Mouse (Mus musculus): ENCODE measurements around the gene Rhebl1. TPM values are rescaled to one million over a fixed set of nuclear protein-coding genes. Genes with fewer than 3 reads are reported as not detected.
"Not testable (repeated sequence)": the region's sequence is repeated elsewhere in the genome, so short reads cannot be mapped to it uniquely, and the experiment has no call there.

Rhebl1 gene
- polyA plus RNA-seq (2015; fragmentation: Nextera tagmentation; extraction: Ambion mirVana), result 4.0 and 4.2 TPM in 2 replicates

DNA sequence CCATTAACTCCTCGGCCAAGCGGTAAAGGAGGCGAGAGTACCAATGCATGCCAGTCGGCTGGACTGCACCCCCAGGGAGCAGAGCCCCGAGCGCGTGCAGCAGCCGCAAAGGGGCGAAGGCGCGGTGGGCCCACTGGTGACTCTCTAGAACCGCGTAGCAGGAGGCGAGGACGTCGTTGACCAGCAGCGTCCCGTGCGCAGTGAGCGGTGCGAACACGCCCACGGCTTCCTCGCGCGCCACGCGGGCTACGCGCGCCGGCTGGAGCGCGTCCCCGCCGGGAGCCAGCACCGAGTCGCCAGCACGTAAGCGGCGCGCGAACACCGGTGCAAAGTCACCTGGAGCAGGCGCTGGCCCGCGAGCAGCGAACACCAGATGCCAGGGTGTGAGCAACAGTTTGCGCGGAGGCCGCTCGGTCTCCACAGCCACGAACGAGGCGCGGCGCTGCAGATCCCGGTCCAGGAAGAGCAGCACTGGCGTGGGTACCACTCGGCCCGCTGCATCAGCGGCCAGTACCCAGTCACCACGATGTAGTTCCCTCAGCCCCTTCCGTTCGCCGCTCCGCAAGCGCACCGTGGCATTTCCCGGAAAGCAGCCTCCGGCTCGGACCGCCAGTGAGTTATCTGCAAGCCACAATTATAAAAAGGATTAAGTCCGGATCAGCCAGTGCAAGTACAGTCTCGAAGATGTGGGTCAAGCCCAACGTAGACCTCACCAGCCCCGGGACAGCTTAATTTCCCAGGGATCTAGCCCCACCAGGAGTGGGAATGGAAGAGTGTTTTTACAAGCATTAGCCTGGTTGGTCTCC lies at the start of gene Rhebl1:
Gene Rhebl1, minus strand, starts transcription at position 601 of the 806 bp plus-strand sequence.
- Histone ChIP-seq H3K4me3 (replicated peaks) (peak within 1 kb of the TSS; percentile 61), H3K9ac (peak within 1 kb of the TSS; percentile 43), H3K9me3 (replicated peaks) (no peaks in the 10 kb centered on the region), H3K4me2 (peak within 1 kb of the TSS; percentile 85), H3K27ac (no peak within 1 kb of the TSS), H3K27me3 (peaks cover 76% of the 10 kb centered on the region), H3K36me3 (no peaks in the 10 kb centered on the region), H3K4me1 (replicated peaks) (peaks cover 75% of the 10 kb centered on the region)
- 1% methylated on average over 77 of the region's 77 CpGs for WGBS (ENCODE audit: insufficient replicate concordance)
- DNase-seq, result no peak
- ATAC-seq (ENCODE audit: low read depth), result no peak

- H3K27me3 ChIP-seq, result no peaks in the 10 kb centered on the region
- H3K36me3 ChIP-seq, result no peaks in the 10 kb centered on the region
- H3K4me1 ChIP-seq (replicated peaks), result 0 out of 2 replicates have a peak, but pooled peaks cover 9% of the 10 kb centered on the region
- DNase-seq (no peak), ATAC-seq (ENCODE audit: low read depth) (no peak)
- H3K4me3 ChIP-seq (replicated peaks), result no peak overlapping the region
- H3K4me2 ChIP-seq, result no peak overlapping the region
- no peak overlapping the region for H3K27ac ChIP-seq
- no peak overlapping the region for H3K9ac ChIP-seq
- no peaks in the 10 kb centered on the region for H3K9me3 ChIP-seq (replicated peaks)
- WGBS (ENCODE audit: insufficient replicate concordance), result 78% methylated on average over 4 of the region's 4 CpGs
Measured at GRCm38 (mm10) chr15:98943133-98943532, 48.8 kb upstream of the Rhebl1 start.

- no peaks in the 10 kb centered on the region for H3K9me3 ChIP-seq (replicated peaks)
- H3K27ac ChIP-seq, result no peak overlapping the region
- no peaks in the 10 kb centered on the region for H3K27me3 ChIP-seq
- 68% methylated on average over 4 of the region's 4 CpGs for WGBS (ENCODE audit: insufficient replicate concordance)
- DNase-seq (no peak), ATAC-seq (ENCODE audit: low read depth) (no peak)
- no peaks in the 10 kb centered on the region for H3K36me3 ChIP-seq
- H3K4me2 ChIP-seq, result no peak overlapping the region
- no peak overlapping the region for H3K4me3 ChIP-seq (replicated peaks)
- H3K4me1 ChIP-seq (replicated peaks), result 0 out of 2 replicates have a peak, but pooled peaks cover 12% of the 10 kb centered on the region
- H3K9ac ChIP-seq, result no peak overlapping the region
Measured at GRCm38 (mm10) chr15:98942081-98942480, 47.7 kb upstream of the Rhebl1 start.

DNA sequence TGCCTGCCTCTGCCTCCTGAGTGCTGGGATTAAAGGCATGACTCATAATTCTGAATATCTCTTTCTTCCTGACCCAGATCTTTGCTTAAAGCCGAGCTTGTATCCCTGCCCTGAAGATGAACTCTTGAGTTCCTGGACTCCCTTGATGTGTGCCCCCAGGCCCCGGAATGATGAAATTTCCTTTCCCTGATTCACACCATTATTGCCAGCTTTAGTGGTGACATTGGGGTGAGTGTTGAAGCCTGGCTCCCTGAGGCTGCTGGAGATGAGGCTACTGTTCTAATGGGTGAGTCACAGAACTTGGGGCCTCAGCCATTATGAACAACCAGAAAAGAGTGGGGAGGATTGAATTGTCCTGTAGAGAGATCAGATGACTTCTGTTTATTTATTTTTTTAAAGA lies 47.2 kb upstream of the Rhebl1 start:
- ATAC-seq (ENCODE audit: low read depth) (no peak), DNase-seq (no peak)
- H3K36me3 ChIP-seq, result no peaks in the 10 kb centered on the region
- no peak overlapping the region for H3K27ac ChIP-seq
- 79% methylated on average over 2 of the region's 2 CpGs for WGBS (ENCODE audit: insufficient replicate concordance)
- no peaks in the 10 kb centered on the region for H3K27me3 ChIP-seq
- H3K4me2 ChIP-seq, result no peak overlapping the region
- H3K4me1 ChIP-seq (replicated peaks), result 0 out of 2 replicates have a peak, but pooled peaks cover 14% of the 10 kb centered on the region
- H3K9me3 ChIP-seq (replicated peaks), result no peaks in the 10 kb centered on the region
- no peak overlapping the region for H3K9ac ChIP-seq
- H3K4me3 ChIP-seq (replicated peaks), result no peak overlapping the region

DNA sequence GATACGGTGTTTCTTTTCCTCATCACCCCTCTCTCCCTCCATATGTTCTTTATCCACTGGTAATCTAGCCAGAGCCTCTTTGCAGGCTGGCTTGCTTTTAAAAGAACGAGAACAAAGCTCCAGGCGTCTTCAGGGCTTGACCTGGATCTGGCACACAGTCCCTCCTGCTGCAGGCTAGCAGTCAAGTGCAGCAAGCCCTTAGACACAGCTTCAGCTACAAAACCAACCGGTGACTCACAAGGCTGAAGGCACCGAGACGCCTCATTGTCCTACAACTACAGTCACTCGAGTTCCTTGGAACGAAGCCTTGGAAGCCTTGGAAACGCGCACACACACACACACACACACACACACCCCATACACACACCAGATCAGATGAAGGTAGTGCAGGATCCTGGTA lies 46.5 kb upstream of the Rhebl1 start:
- no peaks in the 10 kb centered on the region for H3K27me3 ChIP-seq
- no peak overlapping the region for H3K4me3 ChIP-seq (replicated peaks)
- DNase-seq (no peak), ATAC-seq (ENCODE audit: low read depth) (no peak)
- WGBS (ENCODE audit: insufficient replicate concordance), result 68% methylated on average over 10 of the region's 10 CpGs
- no peak overlapping the region for H3K9ac ChIP-seq
- H3K36me3 ChIP-seq, result no peaks in the 10 kb centered on the region
- peaks cover 20% of the 10 kb centered on the region for H3K4me1 ChIP-seq (replicated peaks)
- H3K9me3 ChIP-seq (replicated peaks), result no peaks in the 10 kb centered on the region
- H3K27ac ChIP-seq, result no peak overlapping the region
- no peak overlapping the region for H3K4me2 ChIP-seq

DNA sequence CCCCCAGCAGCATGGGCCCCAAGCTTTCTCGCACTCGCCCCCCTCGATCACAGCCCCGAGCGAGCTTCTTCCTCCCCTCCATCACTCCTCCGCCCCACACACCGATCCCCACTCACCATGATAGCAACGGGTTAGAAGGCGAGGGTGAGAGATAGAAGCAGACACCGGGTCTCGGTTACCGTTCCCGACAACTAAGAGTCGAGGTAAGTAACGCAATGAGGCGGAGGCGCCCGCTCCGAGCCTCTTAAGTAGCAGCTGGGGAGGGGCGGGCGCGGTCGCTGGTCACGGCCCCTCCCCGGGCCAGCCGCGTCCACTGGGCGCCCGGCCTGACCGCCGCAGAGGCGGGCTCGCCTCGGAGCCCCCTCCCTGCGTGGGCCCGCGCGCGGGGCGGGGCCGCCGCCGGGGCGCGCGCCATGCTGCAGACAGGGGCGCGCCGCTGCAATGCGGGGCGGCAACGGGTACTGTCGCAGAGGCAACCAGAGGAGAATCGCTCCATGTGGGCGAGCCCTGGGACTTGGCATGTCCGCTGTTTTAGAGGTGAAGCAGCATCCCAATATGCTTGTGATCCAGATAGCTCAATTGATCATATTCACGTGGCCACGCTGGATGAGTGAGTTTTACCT lies 40.0 kb upstream of the Rhebl1 start, which contains the start of gene Tuba1b:
Gene Tuba1b, minus strand, starts transcription at position 349 of the 623 bp plus-strand sequence.
- peak within 1 kb of the TSS; percentile 93 for H3K9ac ChIP-seq
- H3K27ac ChIP-seq, result peak within 1 kb of the TSS; percentile 98
- peak within 1 kb of the TSS; percentile 85 for H3K4me3 ChIP-seq (replicated peaks)
- H3K27me3 ChIP-seq, result no peaks in the 10 kb centered on the region
- peaks cover 23% of the 10 kb centered on the region for H3K36me3 ChIP-seq
- H3K9me3 ChIP-seq (replicated peaks), result no peaks in the 10 kb centered on the region
- peak within 1 kb of the TSS; percentile 94 for H3K4me2 ChIP-seq
- H3K4me1 ChIP-seq (replicated peaks), result peaks cover 39% of the 10 kb centered on the region
- ATAC-seq (ENCODE audit: low read depth) (peak; percentile 94), DNase-seq (peak; percentile 88)
- 0% methylated on average over 38 of the region's 58 CpGs for WGBS (ENCODE audit: insufficient replicate concordance)

DNA sequence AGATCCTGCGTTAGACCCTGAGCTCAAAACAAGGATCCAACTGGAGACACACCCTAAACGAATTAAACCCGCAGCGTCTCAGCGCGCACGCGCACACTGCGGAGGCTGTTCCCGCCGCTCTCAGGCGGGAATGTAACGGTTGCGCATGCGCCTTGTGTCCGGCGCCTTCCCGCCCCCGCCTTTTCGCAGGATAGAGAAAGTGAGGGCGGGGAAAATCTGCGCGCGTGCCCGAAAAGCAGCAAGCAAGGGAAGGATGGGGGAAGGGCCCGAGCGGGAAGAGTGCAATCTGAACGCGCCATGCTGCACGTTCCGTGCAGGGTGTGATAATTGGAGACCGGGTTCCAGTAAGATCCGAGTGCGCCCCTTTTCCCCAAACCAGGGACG lies 39.5 kb upstream of the Rhebl1 start:
- peak overlapping the region; percentile 93 for H3K9ac ChIP-seq
- peak overlapping the region; percentile 98 for H3K27ac ChIP-seq
- DNase-seq, result peak; percentile 92
- H3K4me1 ChIP-seq (replicated peaks), result peaks cover 42% of the 10 kb centered on the region
- H3K9me3 ChIP-seq (replicated peaks), result no peaks in the 10 kb centered on the region
- H3K36me3 ChIP-seq, result peaks cover 23% of the 10 kb centered on the region
- H3K27me3 ChIP-seq, result no peaks in the 10 kb centered on the region
- under 1% methylated on average over 35 of the region's 35 CpGs for WGBS (ENCODE audit: insufficient replicate concordance)
- peak overlapping the region; percentile 94 for H3K4me2 ChIP-seq
- peak; percentile 69 for ATAC-seq (ENCODE audit: low read depth)
- H3K4me3 ChIP-seq (replicated peaks), result peak overlapping the region; percentile 85

GRCm38 (mm10) chr15:98933004-98933671 lies 38.8 kb upstream of the Rhebl1 start:
- peak overlapping the region; percentile 93 for H3K9ac ChIP-seq
- peaks cover 45% of the 10 kb centered on the region for H3K4me1 ChIP-seq (replicated peaks)
- not testable (repeated sequence) for DNase-seq; H3K27me3 ChIP-seq; ATAC-seq (ENCODE audit: low read depth); H3K9me3 ChIP-seq (replicated peaks)
- H3K4me3 ChIP-seq (replicated peaks), result peak overlapping the region; percentile 85
- peak overlapping the region; percentile 94 for H3K4me2 ChIP-seq
- peaks cover 23% of the 10 kb centered on the region for H3K36me3 ChIP-seq
- 12% methylated on average over 8 of the region's 9 CpGs for WGBS (ENCODE audit: insufficient replicate concordance)
- H3K27ac ChIP-seq, result peak overlapping the region; percentile 98

DNA sequence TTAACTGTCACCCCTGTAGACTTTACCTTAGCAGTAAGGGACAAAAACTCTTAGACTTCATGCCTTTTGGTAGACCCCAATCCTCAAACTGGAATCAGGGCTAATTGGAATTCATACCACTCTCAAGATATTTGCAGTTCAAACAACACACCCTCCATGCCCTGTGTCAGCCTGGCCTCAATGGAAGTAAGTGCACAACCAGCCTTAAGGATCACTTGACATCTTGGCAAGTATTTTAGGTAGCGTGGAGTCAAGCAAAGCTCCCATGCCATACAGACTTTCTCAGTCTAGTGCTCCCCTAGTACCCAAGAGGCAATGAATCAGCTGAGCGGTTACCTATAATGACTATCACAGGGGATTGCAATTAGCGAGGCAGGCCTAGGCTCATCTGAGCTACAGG lies 36.7 kb upstream of the Rhebl1 start:
- peaks cover 36% of the 10 kb centered on the region for H3K4me1 ChIP-seq (replicated peaks)
- no peaks in the 10 kb centered on the region for H3K9me3 ChIP-seq (replicated peaks)
- no peak overlapping the region for H3K4me3 ChIP-seq (replicated peaks)
- H3K36me3 ChIP-seq, result peaks cover 23% of the 10 kb centered on the region
- no peak for ATAC-seq (ENCODE audit: low read depth)
- 82% methylated on average over 3 of the region's 3 CpGs for WGBS (ENCODE audit: insufficient replicate concordance)
- DNase-seq, result no peak
- H3K9ac ChIP-seq, result 0 out of 2 replicates have a peak overlapping the region, but pooled peaks have one; percentile 31
- peak overlapping the region; percentile 57; the same call in 1 of the 2 replicates for H3K27ac ChIP-seq
- no peaks in the 10 kb centered on the region for H3K27me3 ChIP-seq
- H3K4me2 ChIP-seq, result peak overlapping the region; percentile 16; the same call in 1 of the 2 replicates

GRCm38 (mm10) chr15:98930017-98930734 lies 35.8 kb upstream of the Rhebl1 start:
- 37% methylated on average over 8 of the region's 8 CpGs for WGBS (ENCODE audit: insufficient replicate concordance)
- Histone ChIP-seq H3K9me3 (replicated peaks) (no peaks in the 10 kb centered on the region), H3K36me3 (peaks cover 23% of the 10 kb centered on the region), H3K9ac (no peak overlapping the region; the same call in 1 of the 2 replicates), H3K4me2 (no peak overlapping the region), H3K4me3 (replicated peaks) (no peak overlapping the region), H3K4me1 (replicated peaks) (peaks cover 27% of the 10 kb centered on the region), H3K27ac (peak overlapping the region; percentile 64), H3K27me3 (no peaks in the 10 kb centered on the region)
- ATAC-seq (ENCODE audit: low read depth) (no peak), DNase-seq (no peak)

All from liver, embryonic 13.5 days (tissue).